Mouse (Mus musculus): ENCODE data around the gene Tmem79.
A peak's percentile ranks its signal among the peaks of the same experiment; 100 is the strongest.
"Not testable (repeated sequence)": the region's sequence is repeated elsewhere in the genome, so short reads cannot be mapped to it uniquely, and the experiment has no call there.

The Tmem79 gene

DNA sequence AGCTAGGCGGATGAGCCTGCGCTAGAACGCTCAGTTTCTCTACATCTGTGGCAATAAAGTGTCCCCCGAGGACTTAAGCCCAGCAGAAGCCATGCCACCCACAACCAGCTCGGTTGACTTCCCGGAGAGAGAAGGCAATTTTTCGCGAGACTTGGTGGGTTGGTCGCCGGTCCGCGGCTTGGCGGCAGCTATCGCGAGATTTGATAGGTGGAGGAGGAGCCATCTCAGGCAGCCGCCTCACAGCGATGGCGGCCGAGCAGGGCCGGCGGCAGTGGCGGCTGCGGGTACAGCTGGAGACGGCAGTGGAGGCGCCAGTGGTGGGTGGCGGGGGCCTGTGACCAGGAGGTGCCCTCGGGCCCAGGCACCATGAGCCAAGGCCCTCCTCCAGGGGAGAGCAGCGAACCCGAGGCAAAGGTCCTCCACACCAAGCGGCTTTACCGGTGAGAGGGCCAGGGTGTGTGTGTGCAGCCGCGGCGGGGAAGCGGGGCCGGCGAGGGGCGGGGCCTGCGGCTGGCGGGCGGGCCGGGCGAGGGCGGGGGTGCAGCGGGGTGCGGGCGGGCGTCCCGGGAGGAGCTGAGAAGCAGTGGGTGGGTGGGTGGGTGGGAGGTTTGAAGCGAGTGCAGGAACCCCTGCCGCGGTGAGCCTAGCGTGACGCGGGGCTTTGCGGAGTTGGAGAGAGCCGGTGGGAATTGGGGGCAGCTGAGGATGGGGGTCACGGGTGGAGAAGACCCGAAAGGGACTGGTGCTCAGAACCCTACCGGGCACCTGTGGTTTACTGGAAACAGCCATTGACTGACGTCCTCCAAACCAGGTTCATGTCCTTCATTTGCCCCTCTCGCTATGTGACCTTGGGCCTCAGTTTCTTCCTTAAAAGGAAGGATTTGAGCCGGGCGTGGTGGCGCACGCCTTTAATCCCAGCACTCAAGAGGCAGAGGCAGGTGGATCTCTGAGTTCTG, at the start of gene Tmem79, which contains the start of gene Smg5:
TSS of gene Tmem79 (minus strand) at position 91 of the 956 bp plus-strand sequence.
TSS of gene Smg5 (plus strand) at position 203 of the 956 bp plus-strand sequence.
- peak; percentile 94 for ATAC-seq (ENCODE audit: low TSS enrichment)

DNA sequence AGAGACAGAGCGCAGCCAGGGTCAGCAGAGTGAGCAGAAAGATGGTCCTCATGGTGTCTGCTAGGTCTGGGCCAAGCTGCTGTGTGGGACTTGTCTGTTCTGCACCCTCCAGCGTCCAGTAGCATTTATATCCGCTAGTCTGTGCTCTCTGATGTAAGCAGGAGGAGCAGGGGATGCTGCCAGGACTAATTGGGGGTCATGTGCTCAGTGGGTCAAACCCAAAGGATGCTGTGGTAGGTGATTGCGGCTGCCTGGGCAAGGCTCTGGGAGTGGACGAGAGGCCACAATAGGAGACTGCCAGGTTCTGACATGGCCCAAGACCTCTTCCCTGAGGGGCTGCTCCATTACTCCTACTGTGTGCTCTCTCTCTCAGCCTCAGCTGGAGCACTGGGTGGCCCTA, 48.4 kb upstream of the Tmem79 start, which contains the start of gene Bglap:
TSS of gene Bglap (minus strand) at position 101 of the 400 bp plus-strand sequence.
- no peak for ATAC-seq (ENCODE audit: low TSS enrichment)

DNA sequence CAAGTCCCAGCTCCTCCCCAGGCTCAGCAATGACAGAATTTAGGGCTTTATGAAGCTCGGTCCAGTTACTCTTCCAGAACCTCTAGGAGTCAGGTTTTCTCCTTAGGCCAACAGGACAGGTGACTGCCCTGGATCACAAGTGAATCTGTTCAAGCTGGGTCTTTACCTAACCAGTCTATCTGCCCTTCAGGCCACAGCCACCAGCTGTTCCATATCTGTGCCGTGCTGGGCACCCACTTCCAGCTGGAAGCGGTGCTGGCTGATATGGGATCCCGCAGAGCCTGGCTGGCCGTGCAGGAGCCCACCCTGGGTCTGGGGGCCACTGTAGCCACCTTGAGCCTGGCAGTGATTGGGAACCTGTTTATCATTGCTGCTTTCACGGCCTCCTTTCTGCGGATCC, 46.4 kb upstream of the Tmem79 start:
- not testable (repeated sequence) for ATAC-seq (ENCODE audit: low TSS enrichment)

DNA sequence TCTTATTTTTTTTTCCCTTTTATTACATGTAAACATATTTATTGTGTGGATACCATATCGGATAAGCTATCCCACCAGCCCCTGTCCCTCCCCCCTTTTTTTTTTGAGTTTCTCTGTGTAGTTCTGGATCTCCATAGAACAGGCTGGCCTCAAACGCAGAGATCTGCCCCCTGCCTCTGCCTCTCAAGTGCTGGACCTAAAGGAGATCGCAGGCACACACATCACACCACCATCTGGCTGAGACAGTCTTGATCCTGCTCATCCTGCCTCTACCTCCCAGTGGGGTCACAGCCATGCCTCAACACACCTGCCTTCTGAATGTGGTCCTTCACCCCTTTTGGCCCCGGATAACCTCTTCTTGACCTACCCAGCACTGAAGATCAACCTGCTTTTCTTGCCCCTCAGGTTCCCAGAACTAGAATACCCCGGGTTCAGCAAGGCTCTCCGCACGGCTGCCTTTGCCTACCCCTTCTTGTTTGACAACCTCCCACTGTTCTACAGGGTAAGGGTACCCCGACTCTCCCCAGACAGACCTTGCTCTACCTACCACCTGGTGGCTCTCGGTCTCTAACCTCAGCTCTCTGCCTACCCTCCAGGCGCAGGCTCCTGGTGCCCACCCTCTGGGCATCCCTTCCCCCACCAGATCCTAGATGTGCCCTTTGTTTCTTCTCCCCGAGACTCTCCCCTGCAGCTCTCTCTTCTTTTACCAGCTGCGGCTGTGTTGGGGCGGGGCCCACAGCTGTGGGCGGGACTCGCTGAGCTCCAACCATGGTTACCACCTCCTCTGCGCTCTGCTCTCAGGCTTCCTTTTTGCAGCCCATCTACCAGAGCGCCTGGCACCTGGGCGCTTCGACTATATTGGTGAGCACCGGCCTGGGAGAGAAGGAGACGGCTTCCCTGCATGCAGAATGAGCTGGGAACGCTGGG, 45.7 kb upstream of the Tmem79 start:
- peak; percentile 90 for ATAC-seq (ENCODE audit: low TSS enrichment)

DNA sequence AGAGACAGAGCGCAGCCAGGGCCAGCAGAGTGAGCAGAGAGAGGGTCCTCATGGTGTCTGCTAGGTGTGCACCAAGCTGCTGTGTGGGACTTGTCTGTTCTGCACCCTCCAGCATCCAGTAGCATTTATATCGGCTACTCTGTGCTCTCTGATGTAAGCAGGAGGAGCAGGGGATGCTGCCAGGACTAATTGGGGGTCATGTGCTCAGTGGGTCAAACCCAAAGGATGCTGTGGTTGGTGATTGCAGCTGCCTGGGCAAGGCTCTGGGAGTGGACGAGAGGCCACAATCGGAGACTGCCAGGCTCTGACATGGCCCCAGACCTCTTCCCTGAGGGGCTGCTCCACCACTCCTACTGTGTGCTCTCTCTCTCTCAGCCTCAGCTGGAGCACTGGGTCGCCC, 42.7 kb upstream of the Tmem79 start, which contains the start of gene Bglap2:
TSS of gene Bglap2 (minus strand) at position 101 of the 400 bp plus-strand sequence.
- not testable (repeated sequence) for ATAC-seq (ENCODE audit: low TSS enrichment)

DNA sequence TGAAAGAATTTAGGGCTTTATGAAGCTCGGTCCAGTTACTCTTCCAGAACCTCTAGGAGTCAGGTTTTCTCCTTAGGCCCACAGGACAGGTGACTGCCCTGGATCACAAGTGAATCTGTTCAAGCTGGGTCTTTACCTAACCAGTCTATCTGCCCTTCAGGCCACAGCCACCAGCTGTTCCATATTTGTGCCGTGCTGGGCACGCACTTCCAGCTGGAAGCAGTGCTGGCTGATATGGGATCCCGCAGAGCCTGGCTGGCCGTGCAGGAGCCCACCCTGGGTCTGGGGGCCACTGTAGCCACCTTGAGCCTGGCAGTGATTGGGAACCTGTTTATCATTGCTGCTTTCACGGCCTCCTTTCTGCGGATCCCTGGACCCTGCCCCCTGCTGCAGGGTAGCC, 40.7 kb upstream of the Tmem79 start:
- ATAC-seq (ENCODE audit: low TSS enrichment): not testable (repeated sequence)

DNA sequence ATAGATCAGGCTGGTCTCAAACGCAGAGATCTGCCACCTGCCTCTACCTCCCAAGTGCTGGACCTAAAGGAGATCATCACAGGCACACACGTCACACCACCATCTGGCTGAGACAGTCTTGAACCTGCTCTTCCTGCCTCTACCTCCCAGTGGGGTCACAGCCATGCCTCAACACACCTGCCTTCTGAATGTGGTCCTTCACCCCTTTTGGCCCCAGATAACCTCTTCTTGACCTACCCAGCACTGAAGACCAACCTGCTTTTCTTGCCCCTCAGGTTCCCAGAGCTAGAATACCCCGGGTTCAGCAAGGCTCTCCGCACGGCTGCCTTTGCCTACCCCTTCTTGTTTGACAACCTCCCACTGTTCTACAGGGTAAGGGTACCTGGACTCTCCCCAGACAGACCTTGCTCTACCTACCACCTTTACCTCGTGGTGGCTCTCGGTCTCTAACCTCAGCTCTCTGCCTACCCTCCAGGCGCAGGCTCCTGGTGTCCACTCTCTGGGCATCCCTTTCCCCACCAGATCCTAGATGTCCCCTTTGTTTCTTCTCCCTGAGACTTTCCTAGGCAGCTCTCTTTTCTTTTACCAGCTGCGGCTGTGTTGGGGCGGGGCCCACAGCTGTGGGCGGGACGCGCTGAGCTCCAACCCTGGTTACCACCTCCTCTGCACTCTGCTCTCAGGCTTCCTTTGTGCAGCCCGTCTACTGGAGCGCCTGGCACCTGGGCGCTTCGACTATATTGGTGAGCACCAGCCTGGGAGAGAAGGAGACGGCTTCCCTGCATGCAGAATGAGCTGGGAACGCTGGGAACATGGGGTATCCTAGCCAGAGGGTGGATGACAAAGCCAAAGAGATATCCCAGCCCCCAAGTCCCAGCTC, 40.0 kb upstream of the Tmem79 start:
- ATAC-seq (ENCODE audit: low TSS enrichment): peak; percentile 81

DNA sequence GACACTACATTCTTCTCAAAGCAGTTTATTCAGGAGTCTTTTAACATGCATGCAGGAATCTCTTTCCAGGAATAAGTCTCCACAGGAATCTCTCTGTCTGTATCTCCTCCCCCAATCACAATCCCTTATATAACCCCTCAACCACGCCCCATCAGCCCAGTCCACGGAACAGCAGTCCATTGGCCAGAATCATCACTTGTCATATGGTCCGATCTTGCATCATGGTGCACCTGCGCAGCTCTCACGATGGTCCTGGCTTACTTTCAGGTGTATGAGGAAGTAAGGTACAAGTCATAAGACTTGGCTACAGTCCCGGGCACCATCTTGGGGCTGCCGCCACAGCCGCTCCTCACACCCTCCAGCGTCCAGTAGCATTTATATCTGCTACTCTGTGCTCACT, 36.7 kb upstream of the Tmem79 start, which contains the start of gene Bglap3:
TSS of gene Bglap3 (minus strand) at position 101 of the 400 bp plus-strand sequence.
- not testable (repeated sequence) for ATAC-seq (ENCODE audit: low TSS enrichment)

DNA sequence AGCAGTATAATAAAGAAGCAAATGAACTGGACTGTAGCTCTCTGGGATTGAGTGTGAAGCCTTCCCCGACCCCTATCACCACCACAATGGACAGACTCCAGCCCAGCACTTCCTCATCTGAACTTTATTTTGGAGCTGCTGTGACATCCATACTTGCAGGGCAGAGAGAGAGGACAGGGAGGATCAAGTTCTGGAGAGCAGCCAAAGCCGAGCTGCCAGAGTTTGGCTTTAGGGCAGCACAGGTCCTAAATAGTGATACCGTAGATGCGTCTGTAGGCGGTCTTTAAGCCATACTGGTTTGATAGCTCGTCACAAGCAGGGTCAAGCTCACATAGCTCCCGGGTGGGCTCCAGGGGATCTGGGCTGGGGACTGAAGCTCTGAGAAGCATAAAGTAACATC, 32.6 kb upstream of the Tmem79 start:
- not testable (repeated sequence) for ATAC-seq (ENCODE audit: low TSS enrichment)

DNA sequence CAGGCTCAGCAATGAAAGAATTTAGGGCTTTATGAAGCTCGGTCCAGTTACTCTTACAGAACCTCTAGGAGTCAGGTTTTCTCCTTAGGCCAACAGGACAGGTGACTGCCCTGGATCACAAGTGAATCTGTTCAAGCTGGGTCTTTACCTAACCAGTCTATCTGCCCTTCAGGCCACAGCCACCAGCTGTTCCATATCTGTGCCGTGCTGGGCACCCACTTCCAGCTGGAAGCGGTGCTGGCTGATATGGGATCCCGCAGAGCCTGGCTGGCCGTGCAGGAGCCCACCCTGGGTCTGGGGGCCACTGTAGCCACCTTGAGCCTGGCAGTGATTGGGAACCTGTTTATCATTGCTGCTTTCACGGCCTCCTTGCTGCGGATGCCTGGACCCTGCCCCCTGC, 31.6 kb upstream of the Tmem79 start:
- not testable (repeated sequence) for ATAC-seq (ENCODE audit: low TSS enrichment)

DNA sequence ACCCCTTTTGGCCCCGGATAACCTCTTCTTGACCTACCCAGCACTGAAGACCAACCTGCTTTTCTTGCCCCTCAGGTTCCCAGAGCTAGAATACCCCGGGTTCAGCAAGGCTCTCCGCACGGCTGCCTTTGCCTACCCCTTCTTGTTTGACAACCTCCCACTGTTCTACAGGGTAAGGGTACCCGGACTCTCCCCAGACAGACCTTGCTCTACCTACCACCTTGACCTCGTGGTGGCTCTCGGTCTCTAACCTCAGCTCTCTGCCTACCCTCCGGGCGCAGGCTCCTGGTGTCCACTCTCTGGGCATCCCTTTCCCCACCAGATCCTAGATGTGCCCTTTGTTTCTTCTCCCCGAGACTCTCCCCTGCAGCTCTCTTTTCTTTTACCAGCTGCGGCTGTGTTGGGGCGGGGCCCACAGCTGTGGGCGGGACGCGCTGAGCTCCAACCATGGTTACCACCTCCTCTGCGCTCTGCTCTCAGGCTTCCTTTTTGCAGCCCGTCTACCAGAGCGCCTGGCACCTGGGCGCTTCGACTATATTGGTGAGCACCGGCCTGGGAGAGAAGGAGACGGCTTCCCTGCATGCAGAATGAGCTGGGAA, 31.0 kb upstream of the Tmem79 start:
- peak; percentile 76 for ATAC-seq (ENCODE audit: low TSS enrichment)

DNA sequence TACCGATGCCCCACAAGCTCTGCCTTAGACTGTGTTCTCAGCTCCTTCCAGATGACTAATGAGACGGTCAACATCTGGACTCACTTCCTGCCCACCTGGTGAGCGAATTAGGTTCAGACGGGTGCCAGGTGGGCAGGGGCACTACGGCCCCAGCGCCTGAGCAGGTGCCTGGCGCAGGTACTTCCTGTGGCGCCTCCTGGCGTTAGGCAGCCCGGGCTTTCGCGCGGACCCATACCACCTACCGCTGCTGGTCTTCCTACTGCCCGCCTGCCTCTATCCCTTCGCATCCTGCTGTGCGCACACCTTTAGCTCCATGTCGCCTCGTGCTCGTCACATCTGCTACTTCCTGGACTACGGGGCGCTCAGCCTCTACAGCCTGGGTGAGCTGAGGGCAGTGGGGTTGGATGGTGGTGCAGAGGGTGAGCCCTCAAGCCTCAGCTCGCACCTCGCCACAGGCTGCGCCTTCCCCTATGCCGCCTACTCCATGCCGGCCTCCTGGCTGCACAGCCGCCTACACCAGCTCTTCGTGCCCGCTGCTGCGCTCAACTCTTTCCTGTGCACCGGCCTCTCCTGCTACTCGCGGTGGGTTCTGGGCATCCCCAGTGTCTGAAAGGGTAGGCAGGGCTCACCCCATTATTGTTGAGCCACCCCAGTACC, 29.9 kb upstream of the Tmem79 start:
- ATAC-seq (ENCODE audit: low TSS enrichment): peak; percentile 29; the same call in 1 of the 2 replicates

DNA sequence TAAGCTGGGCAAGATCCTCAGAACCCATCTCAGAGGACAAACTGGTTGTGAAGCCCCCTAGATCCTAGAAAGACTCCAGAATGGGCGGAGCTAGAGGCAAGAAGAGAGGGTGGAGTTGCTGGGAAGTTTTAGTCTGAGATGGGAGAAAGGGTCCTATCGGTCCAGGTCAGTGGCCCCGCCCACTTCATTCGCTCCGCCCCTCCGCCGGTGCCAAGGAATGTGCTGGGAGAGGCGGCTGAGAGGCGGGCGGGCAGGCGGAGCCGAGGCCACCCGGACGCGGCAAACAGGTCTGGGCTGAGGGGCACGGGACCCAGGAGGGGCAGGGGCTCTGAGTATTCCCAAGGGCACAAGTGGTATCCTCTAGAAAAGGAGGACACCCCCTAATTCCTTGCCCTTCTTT, 28.4 kb upstream of the Tmem79 start, which contains the start of gene Paqr6:
TSS of gene Paqr6 (plus strand) at position 248 of the 400 bp plus-strand sequence.
- no peak for ATAC-seq (ENCODE audit: low TSS enrichment)

DNA sequence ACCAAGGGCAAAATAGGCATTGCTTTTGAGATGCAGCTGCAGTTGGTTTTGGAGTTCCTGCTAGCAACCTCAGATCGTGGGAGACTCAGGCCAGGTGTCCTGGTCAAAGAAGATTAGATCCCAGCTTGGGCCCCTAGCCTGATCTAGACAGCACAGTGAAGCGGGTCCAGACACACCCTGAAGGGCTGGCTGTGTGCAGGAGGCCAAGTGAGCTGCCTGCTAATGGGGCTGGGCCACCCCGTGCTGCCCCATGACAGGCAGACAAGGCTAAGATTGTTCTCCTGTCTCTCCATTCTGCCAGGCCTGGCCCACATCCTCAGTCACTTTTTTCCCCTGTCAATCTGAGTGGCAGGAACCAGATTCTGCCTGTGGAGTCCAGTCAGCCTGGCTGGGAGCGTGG, 27.8 kb upstream of the Tmem79 start:
- peak; percentile 32 for ATAC-seq (ENCODE audit: low TSS enrichment)

DNA sequence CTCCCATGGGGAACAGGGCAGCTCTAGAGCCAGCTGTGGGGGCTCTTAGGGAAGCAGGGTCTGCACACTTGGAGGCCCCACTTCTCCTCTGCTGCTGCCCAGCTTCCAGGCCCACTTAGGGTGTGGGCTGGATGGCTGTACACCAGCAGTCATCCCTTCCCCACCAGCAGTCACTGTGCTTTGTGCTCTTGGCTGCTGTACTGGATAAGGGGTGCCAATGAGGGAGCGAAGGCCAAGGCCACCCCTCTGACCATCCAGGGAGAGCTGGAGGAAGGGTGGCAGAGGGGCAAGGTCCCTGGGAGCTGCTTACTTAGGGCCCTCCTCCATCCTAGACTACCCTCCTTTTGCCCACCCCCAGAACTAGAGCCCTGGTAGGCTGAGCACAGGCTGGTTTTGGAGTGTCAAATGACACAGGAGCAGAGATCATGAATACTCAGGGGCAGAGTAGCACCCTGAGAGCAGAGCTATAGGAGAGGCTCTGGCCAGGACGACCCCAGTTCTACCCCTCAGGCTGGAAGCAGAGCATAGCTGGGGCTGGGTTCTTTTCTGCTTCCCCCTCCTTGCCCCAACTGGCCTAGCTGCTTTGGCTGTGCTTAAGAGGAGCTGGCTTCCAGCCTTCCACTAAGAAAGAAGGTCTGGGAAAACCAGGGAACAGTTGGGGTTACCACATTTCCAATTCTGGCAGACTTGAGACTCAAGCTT, 25.8 kb upstream of the Tmem79 start:
- no peak for ATAC-seq (ENCODE audit: low TSS enrichment)

DNA sequence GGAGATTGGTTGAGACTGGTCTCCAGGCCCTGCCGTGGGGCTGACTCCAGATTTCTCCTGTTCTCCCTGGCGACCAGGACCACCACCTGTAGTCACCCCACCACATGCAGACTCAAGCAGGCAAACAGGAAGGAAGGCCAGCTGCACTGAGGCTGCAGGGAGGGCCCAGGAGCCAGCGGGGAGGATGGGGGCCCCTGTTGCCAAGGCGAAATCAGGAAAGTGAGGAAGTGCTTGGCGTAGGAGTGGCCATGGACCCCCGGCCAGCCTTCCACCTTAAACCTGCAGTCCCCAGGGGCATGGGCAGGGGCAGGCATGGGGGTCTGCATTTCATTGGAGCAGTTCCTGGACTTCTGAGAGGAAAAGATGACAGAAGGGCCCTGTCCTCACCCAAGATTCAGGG, 25.1 kb upstream of the Tmem79 start:
- no peak for ATAC-seq (ENCODE audit: low TSS enrichment)

DNA sequence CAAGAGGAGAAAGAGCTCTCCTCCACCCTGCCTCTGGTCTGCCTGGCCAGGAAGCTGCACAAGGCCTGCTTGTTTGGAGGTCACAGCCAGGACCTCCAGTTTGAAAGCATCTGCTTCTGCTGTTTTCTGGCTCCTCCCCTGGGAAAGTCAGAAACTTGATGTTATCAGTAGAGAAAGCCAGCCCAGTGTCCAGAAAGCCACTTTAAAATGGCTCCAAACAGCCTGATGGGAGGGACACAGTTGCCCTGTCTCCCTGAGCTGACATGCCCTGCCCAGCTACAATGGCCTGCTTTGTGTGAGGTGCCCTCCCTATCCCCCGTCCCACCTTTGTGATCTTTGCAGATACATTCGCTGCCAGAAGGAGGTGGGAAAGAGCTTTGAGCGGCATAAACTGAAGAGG, 24.0 kb upstream of the Tmem79 start:
- no peak for ATAC-seq (ENCODE audit: low TSS enrichment)

DNA sequence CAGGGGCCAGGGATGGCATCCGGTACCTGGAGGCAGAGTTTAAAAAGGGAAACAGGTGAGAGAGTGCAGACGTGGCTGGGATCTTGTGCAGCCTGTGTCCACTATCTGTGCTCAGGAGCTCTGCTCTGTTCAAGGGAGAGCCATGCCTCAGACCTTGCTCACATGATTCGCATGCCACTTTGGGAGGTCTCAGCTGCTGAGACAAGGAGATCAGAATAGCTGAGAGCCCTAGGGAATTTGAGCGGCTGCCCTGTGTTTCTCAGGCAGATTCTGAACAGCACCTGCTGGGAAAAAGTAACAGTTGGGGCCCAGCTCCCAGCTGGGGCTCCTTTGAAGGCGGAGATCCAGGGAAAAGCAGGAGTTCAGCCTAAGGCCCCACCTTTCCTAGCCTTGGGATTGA, 23.6 kb upstream of the Tmem79 start:
- no peak for ATAC-seq (ENCODE audit: low TSS enrichment)
